Mouse (Mus musculus) cerebellum, adult 2 months (tissue): ENCODE measurements at regions not wholly inside any gene's neighbourhood (a gene's known extent, or its start where the extent isn't known, plus 50 kb on each side); places are given as distances from the start of the nearest gene placed in this dataset.

Source experiments
- CTCF ChIP-seq: fragments of 200-500 bp; IDR thresholded peaks from 2 replicates; pipeline ENCODE4 v1.5.1; 2011; ENCODE audit warnings: low read depth, mild to moderate bottlenecking, control low read depth, low read length, moderate library complexity, borderline replicate concordance; ENCODE audit not compliant: insufficient read depth
- POLR2A ChIP-seq: fragments of 200-500 bp; IDR thresholded peaks from 2 replicates; pipeline ENCODE4 v1.6.1; 2011; ENCODE audit warnings: low read length, control low read depth, borderline replicate concordance; ENCODE audit not compliant: insufficient read depth

GRCm38 (mm10) chr13:72120911-72121553 is 157.5 kb upstream of the Irx1 start:
- no peak for TF ChIP-seq CTCF
- no peak for TF ChIP-seq POLR2A
